Mouse (Mus musculus): ENCODE data around the gene Ccl26. TPM values are rescaled to one million over a fixed set of nuclear protein-coding genes. Genes with fewer than 3 reads are reported as not detected.

The Ccl26 gene
- polyA plus RNA-seq, 1 experiment from 2014 or later, result not detected

Other genes with a start within 250 kb of the Ccl26 start
- gene Fkbp6, start 213.5 kb downstream of the Ccl26 start, polyA plus RNA-seq (2015; fragmentation: Nextera tagmentation; extraction: Ambion mirVana), result not detected in 2 replicates
- not detected in 2 replicates for gene Trim50, start 210.3 kb downstream of the Ccl26 start, polyA plus RNA-seq (2015; fragmentation: Nextera tagmentation; extraction: Ambion mirVana)
- 35.0 and 39.5 TPM in 2 replicates for gene Nsun5, start 193.6 kb downstream of the Ccl26 start, polyA plus RNA-seq (2015; fragmentation: Nextera tagmentation; extraction: Ambion mirVana)
- 14.0 and 14.7 TPM in 2 replicates for gene Pom121, start 169.0 kb downstream of the Ccl26 start, polyA plus RNA-seq (2015; fragmentation: Nextera tagmentation; extraction: Ambion mirVana)
- 43.2 and 45.2 TPM in 2 replicates for gene Hip1, start 18.4 kb downstream of the Ccl26 start, polyA plus RNA-seq (2015; fragmentation: Nextera tagmentation; extraction: Ambion mirVana)
- 1.9 and 2.4 TPM in 2 replicates for gene Ccl24, start 9.5 kb upstream of the Ccl26 start, polyA plus RNA-seq (2015; fragmentation: Nextera tagmentation; extraction: Ambion mirVana)
- gene Rhbdd2, start 69.0 kb upstream of the Ccl26 start, polyA plus RNA-seq (2015; fragmentation: Nextera tagmentation; extraction: Ambion mirVana), result 45.9 and 51.9 TPM in 2 replicates
- 78.2 and 89.0 TPM in 2 replicates for gene Por, start 106.5 kb upstream of the Ccl26 start, polyA plus RNA-seq (2015; fragmentation: Nextera tagmentation; extraction: Ambion mirVana)
- 64.2 and 68.1 TPM in 2 replicates for gene Tmem120a, start 180.9 kb upstream of the Ccl26 start, polyA plus RNA-seq (2015; fragmentation: Nextera tagmentation; extraction: Ambion mirVana)
- 0.17 and 0.39 TPM in 2 replicates for gene Styxl1, start 214.8 kb upstream of the Ccl26 start, polyA plus RNA-seq (2015; fragmentation: Nextera tagmentation; extraction: Ambion mirVana)
- 568 and 588 TPM in 2 replicates for gene Mdh2, start 214.9 kb upstream of the Ccl26 start, polyA plus RNA-seq (2015; fragmentation: Nextera tagmentation; extraction: Ambion mirVana)
- 0.55 and 1.2 TPM in 2 replicates for gene Srrm3, start 243.3 kb upstream of the Ccl26 start, polyA plus RNA-seq (2015; fragmentation: Nextera tagmentation; extraction: Ambion mirVana)

Data from kidney, embryonic 15.5 days (tissue).